Mouse (Mus musculus) T-helper 1 cell (primary cell): ENCODE measurements at regions not wholly inside any gene's neighbourhood (a gene's known extent, or its start where the extent isn't known, plus 50 kb on each side); places are given as distances from the start of the nearest gene placed in this dataset.

ENCODE experiments used
- in situ Hi-C: fragments of 300-600 bp; cut with MboI, MseI; formaldehyde crosslinking; loops from one replicate; pipeline ENCODE4 v1.15.1; 2025; ENCODE audit warnings: high pct_unique_total_duplicates

DNA sequence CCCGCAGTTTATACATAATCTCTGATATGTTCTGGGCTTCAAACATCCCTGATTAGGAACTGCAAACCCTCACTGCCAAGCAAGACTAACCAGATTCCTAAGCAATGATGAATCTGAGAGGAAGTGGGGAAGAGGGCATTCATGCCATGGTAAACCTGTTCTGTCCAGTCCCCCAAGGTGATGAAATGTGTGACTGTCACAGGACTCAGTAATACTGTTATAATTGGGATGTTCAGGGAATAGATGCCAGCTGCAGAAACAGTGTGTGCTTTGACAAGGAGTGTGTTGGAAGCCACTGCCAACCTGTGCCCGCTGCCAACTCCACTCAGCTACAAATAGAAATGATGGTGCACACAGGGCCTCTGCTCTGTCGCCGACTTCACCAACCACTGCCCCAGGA, 466.0 kb downstream of the Efna5 start:
- in situ Hi-C loops = no loop called here

DNA sequence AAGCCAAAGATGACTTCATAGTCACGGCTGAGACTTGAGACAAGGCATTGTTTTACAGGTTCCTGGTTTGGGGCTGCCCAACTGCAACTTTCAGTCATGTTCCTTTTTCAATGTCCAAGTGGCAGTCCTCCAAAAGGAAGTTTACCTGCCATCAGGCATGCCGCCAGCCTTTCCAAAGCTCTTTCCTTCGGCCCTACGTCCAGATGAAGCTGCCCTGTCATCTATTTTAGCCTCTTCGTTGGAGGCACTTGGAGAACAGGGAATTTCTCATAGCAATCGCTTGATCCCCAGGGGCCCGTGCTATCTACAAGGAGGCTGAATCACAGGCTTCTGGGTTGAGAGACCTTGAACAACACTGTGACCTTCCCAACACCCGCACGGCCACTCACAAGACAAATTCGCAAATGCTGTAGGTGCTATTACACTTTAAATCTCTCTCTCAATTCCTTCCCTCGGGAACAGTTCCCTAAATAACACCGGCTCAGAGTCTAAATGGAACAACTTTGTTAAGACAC, 468.4 kb downstream of the Efna5 start:
- in situ Hi-C loops = no loop called here

DNA sequence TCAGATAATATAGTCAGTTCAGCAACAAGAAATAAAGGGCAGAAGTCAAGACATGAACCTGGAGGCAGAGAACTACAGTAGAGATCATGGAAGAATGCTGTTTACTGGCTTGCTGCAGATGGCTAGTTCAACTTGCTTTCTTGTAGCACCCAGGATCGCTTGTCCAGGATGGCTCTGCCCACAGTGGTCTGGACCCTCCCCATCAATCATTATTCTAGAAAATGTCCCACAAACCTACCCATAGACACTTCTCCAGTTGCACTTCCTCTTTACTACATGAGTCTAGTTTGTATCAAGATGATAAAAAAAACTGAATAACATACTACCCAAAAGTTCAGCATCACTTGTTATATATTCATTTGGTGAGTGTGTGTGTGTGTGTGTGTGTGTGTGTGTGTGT, 477.4 kb downstream of the Efna5 start:
- in situ Hi-C loops = no loop called here

- in situ Hi-C loops = no loop called here
Observed at GRCm38 (mm10) chr17:62393355-62394006, 487.6 kb downstream of the Efna5 start.

DNA sequence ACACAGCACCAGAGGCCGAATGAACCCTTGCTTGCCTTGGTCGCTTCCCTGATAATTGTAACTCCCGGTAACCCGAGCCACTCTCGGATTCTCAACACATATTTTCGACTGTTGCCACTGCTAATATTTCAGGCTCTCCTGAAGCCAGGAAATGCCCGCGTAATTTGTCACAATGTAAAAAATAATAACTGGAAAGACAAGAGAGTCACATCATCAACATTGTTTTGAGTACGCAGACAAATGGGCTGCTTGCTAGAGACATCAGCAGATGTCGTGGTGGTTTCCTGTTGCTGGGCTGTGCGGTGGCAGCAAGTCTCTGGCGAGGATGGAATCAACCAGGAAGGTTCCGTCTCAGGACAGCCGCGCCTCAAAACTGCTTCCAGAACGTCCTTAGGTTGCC, 497.1 kb downstream of the Efna5 start:
- in situ Hi-C loops = no loop called here

GRCm38 (mm10) chr17:62378868-62379417, 502.2 kb downstream of the Efna5 start:
- in situ Hi-C loops = no loop called here

DNA sequence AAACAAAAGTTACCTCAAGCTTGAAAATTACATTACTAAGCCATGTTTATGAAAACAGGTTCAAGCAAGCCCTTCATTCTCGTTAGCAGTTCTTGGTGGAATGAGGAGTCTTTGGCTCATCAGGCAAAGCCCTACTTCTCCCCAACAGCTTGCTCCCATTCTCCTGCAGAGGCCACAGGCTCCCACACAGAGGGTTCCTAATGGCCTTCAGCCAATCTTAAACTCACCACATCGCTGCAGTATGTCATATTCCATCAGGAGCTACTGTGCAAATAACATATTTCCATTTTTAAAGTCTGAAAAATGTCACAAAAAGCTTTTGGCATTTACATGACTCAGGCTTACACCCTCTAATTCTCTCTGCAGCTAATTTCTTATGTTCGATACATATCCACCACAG, 512.0 kb downstream of the Efna5 start:
- in situ Hi-C loops = no loop called here

DNA sequence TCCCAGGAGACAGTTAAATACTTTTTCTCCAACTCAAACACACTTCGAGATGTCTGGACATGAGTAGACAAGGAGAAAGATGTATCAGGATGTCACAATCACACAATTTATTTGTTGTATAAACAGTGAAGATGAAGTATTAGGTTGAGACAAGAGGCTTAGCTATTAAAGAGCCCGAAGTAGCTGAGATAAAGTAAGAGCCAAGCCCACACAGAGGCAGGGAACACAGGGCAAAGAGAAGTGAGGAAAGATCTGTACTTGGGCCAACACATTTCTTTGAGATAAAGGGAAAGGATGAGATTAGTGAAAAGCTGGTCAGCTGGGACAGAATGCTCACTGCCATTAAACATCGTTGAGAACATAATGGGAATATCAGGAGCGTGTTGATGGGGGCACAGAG, 513.2 kb downstream of the Efna5 start:
- in situ Hi-C loops = no loop called here

DNA sequence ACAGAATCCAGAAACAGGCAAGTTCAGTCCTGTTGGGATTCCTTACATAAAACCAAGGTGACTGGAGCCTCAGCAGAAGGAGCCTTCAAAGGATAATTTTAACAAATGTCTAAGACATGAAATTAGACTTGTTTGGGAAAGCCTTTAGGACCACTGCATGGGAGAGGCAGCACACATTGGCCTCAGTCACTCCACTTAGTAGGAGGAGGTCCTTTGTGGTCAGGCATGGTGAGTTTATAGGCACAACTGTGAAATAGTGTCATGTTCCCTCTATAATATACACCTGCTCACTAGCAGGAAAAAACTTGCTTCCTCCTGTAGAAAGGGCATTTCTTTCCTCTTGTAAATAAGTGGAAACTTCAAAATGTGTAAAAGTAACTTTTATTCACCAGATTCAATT, 522.8 kb downstream of the Efna5 start:
- in situ Hi-C loops = no loop called here

GRCm38 (mm10) chr17:62337890-62338557, 543.1 kb downstream of the Efna5 start:
- in situ Hi-C loops = no loop called here

GRCm38 (mm10) chr17:62330226-62330625, 550.9 kb downstream of the Efna5 start:
- in situ Hi-C loops = no loop called here

DNA sequence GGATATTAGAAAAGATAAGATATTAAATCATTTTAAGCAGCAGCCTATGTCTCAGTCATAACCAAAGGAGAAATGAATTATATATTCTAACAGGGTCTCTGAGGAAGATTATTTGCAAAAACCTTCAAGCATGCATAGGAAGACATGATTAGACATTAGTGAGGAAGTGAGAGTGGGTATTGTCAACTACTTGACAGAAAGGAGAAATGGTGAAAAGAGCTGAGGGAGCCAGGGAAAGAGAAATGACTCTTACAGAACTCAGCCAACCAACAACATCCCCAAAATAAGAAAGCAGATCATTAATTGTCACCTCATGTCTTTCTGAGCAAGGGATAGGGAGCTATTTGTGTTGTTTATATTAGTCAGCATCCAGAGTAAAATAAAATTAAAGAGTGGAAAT, 554.3 kb downstream of the Efna5 start:
- in situ Hi-C loops = no loop called here

DNA sequence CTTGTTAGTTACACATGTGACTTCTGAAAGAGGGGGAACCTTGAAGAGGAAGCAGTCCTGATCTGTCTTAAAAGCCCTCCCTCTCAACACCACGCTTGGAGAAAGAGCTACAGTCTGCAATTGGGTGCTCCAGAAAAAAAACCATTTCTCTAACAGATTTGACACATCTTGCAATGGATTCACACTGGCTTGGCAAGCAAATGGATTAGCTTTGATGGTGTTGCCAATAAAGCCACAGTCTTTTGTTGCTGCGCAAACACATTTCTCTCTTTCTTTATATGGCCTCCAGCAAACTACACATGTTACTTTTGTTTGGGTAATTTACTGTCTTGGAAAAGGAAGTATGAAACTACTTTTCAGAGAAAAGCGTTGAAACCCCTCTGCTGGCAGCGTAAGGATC, 562.1 kb downstream of the Efna5 start:
- in situ Hi-C loops = no loop called here

- in situ Hi-C loops = no loop called here
Observed at GRCm38 (mm10) chr17:62310059-62310458, 571.1 kb downstream of the Efna5 start.

DNA sequence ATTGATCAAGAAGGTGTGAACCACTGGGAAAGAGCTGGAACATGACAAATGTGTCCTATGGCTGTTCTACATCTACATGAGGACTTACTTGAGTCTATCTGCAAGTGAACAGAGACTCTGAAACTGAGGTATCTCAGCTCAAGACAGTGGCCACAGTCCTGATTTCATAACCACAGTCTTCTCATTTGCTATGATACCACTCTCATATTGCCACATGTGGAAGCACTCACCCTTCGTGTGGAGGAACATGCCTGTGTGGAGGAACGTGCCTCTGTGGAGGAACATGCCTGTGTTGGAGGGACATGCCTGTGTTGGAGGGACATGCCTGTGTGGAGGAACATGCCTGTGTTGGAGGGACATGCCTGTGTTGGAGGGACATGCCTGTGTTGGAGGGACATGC, 574.0 kb downstream of the Efna5 start:
- in situ Hi-C loops = no loop called here

DNA sequence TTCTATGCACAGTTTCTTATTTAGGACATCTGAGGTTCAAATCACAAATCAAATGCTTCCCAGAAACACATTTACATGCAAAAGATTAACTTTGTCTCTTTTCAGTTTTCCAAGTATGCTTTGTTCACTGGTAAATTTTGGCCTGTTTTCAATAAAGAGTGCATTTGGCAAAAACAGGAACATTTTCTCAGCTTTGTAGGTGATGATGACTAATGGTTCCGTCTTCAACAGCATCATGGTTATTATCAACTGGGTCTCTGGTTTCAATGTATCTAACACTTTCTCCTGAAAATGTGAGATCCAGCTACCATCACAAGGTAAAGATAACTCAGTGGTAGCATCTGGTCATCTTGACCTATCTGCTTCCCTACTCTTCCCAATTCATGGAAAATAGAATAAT, 574.6 kb downstream of the Efna5 start:
- in situ Hi-C loops = no loop called here

- in situ Hi-C loops = no loop called here
Observed at GRCm38 (mm10) chr17:62305140-62305539, 576.0 kb downstream of the Efna5 start.

GRCm38 (mm10) chr17:62304073-62304472, 577.0 kb downstream of the Efna5 start:
- in situ Hi-C loops = no loop called here

GRCm38 (mm10) chr17:62299875-62300274, 581.2 kb downstream of the Efna5 start:
- in situ Hi-C loops = no loop called here

DNA sequence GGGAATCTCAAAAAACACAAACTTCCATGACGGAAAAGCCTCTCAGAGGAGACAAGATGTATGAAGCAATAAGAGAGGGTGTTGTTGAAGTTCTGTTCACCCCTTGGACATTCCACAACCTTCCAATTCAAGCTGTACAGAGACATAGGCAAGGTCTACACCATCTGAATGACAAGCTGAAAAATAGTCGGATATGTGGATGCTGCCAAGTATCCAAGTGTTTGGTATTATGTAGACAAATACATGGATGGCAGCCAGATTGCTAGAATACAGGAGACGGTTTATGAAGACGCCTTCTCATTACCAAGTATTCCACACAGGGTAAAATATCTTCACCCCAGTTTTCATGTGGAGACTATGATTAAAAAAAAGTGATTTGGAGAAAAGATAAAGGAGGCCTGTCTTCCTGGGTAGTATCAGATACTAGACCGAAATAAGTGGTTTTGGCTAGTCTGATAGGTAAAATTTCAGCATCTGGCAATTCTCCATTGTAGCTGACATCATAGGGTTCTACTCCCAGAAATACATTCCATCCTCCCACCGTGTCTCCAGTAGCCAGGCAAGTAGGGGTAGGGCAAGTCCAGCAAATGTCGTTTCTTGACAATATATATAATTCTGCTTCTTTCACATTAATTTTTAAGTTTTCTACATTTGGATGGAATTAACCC, 583.6 kb downstream of the Efna5 start:
- in situ Hi-C loops = no loop called here

- in situ Hi-C loops = no loop called here
Observed at GRCm38 (mm10) chr17:62295412-62295811, 585.7 kb downstream of the Efna5 start.

- in situ Hi-C loops = no loop called here
Observed at GRCm38 (mm10) chr17:62292703-62293102, 588.4 kb downstream of the Efna5 start.

- in situ Hi-C loops = no loop called here
Observed at GRCm38 (mm10) chr17:62287666-62288065, 593.5 kb downstream of the Efna5 start.
